Mouse (Mus musculus) thymus, adult 18-20 months (tissue): ENCODE results near the gene Sept4.

ENCODE experiments used
- DNase-seq, 2 experiments: peaks; one replicate each; pipeline ENCODE4 v3.0.0; 2022; ENCODE audit warnings: mixed read lengths in 2 of 2

Sept4 gene

GRCm38 (mm10) chr11:87602234-87602633 is 33.5 kb downstream of the Sept4 start:
- DNase-seq, result no peak

DNA sequence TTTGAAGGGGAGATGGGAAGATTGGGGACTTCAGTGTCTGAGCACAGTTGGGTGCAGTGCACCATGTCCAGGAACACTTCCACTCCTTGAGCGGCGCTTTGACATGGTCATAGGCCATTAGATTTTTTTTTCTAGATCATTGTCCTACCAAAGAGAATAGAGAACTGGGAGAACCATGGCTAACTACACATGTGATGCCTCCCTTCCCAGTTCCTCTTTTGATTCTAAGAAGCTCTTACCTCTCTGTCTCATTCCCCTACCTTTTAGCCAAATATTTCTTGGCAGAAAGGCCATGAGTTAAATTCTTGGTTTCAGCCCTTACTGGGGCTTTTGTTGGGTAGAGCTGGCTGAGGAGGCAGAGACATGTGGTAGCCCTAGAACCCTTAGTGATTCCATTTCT is 34.9 kb downstream of the Sept4 start:
- no peak for DNase-seq

GRCm38 (mm10) chr11:87609264-87609663 is 40.6 kb downstream of the Sept4 start:
- DNase-seq, result no peak

GRCm38 (mm10) chr11:87611547-87611946 is 42.8 kb downstream of the Sept4 start:
- no peak for DNase-seq

- no peak for DNase-seq
Observed at GRCm38 (mm10) chr11:87613972-87614371, 45.3 kb downstream of the Sept4 start.

DNA sequence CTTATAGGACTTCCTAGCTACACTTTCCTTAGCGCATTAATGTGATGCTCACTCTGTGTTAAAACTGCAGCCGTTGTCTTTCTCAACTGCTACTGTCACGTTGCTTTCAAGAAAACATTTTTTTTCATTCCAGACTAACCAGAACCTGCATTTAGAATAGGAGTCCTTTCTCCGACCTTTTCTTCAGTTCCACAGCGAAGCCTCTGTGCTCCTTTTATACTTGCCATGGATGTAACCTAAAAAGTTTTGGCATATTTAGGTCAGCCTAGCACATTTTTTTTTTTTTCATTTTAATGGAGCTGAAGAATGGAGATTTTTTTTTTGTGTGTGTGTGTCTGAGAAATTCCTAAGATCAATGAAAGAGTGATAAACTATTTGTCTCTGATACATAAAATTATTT is 46.8 kb downstream of the Sept4 start:
- DNase-seq, result no peak

DNA sequence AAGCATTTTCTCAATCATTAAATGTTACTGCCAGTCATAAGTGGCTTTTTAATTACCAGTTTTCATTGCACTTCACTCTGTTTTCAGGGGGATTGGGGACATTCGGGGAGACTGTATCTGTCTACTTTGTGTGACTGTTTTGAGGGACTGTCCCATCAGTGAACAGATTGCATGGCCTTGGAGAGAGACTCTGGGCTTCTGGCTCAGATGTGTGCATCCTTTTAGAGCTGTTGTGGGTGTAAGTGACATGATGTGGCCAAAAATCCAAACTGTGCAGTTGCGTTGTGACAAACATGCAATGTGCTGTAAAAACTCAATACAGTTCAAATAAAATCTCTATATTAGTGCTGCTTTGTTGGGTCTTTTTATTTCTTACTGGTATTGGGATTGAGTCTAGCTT is 47.2 kb downstream of the Sept4 start:
- DNase-seq, result no peak

DNA sequence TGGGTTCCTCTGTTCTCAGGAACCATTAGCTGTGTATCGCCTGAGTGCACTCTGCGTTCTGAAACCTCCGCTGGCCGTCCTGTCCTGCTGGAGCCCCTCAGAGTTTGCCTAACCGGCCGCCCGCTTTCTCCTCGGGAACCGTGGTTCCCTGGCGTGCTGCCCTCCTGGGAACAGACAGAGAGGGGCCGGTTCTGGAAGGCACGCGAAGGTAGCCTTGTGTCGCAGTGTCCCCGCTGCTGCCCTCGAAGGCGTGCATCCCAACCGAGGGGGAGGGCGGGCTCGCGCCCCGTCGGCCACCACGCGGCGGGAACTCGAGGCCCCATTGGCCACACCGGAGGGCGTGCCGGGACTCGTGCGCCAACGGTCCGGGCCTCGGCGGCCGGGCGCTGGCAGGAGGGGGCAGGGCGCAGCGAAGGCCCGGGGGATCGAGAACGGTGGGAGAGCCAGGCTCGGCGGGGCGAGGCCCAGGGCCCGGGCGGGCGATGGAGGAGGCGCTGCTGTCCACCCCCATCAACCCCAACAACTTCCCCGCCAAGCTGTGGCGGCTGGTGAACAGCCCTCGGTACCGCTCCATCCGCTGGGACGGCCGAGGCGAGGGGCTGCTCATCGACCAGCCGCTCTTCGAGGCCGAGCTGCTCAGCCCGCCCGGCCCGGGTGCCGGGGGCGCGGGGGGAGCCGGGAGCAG is 48.2 kb downstream of the Sept4 start, which contains the start of gene Hsf5:
Gene Hsf5, plus strand, starts transcription at position 375 of the 685 bp plus-strand sequence.
- no peak for DNase-seq

- DNase-seq, result no peak
Observed at GRCm38 (mm10) chr11:87617606-87618005, 48.9 kb downstream of the Sept4 start.

GRCm38 (mm10) chr11:87623160-87623559 is 54.5 kb downstream of the Sept4 start:
- no peak for DNase-seq

- no peak for DNase-seq
Observed at GRCm38 (mm10) chr11:87629859-87630258, 61.2 kb downstream of the Sept4 start.

- DNase-seq, result no peak
Observed at GRCm38 (mm10) chr11:87638793-87639192, 70.1 kb downstream of the Sept4 start.

DNA sequence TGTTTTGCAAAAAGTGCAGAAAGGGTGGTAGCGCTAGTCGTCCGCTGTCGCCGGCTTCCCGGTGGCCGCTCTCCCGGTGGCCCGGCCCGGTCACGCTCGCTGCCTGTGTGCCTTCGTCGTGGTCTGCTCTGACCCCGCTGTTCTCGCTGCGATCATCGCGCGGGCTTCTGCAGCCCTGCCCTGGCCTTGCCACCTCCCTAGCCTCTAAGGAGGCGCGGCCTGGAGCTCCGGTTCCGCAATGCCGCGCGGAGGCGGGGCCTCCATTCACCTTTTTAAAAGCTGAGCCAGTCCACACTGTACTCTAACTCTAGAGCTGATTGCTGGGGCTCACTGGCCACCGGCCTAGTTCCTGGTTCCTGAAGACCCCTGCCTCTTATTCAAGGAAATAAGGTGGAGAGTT is 70.5 kb downstream of the Sept4 start:
- DNase-seq, result no peak
